Mouse (Mus musculus): ENCODE measurements around the gene Arid4a.

- peak; percentile 29 for TF ChIP-seq CTCF (conservative IDR thresholded peaks at IDR 0.05; ENCODE audit: low read length)
- no peak for TF ChIP-seq NANOG (IDR thresholded peaks at IDR 0.05; ENCODE audit: borderline replicate concordance, low read length)
- TF ChIP-seq POU5F1 (IDR thresholded peaks at IDR 0.05; ENCODE audit: borderline replicate concordance, low read length), result no peak
These were observed 18.6 kb upstream of the Arid4a start for GRCm38 (mm10) chr12:70997225-70997624.

Data from E14TG2a.4 (cell line).